Mouse (Mus musculus) frontal cortex, postnatal 10 days (tissue): ENCODE data around the gene Tollip.

Experiments
- DNase-seq, 2 experiments: peaks; one replicate each; pipeline ENCODE4 v3.0.0; 2022; ENCODE audit warnings: low spot score in 2 of 2, mixed read lengths in 1 of 2

Tollip gene

DNA sequence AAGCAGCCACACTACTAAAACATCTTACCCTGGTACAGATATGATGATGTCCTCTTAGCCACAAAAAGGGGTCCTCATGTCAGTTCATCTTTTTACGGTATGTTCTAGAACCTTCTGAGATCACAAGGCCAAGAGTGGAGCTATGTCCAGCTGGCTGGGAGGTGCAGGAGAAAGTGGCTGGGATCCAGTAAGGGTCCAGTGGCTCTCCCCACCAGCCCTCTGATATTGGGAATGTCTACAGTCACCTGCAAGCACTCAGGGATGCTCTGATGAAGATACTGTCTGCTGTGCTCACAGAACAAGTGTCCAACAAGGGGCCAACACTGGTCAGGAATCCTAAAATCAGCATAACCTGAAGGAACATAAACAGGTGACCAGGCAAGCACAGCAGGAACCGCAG, at the start of gene Tollip:
Gene Tollip (minus strand): TSS at position 101 of the 400 bp plus-strand sequence.
- no peak for DNase-seq

DNA sequence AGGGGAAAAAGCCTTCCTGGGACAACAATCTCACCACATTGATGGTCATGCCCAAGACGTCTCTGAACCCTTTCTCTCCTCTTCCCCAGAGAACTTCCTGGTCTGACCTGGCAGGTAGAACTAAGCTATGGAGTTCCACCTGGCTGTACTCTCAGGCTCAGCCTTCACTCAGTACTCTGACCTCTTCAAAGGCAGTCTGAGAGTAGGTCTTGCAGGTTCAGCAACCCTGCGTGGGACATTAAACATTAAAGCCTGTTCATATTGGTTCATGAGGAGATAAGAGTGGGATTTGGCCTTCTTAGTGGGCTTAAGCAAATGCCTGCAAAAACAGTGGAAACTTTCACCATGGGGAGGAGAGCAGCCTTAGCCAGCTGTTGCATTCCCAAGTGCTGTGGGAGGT, 48.0 kb upstream of the Tollip start:
- DNase-seq = no peak

DNA sequence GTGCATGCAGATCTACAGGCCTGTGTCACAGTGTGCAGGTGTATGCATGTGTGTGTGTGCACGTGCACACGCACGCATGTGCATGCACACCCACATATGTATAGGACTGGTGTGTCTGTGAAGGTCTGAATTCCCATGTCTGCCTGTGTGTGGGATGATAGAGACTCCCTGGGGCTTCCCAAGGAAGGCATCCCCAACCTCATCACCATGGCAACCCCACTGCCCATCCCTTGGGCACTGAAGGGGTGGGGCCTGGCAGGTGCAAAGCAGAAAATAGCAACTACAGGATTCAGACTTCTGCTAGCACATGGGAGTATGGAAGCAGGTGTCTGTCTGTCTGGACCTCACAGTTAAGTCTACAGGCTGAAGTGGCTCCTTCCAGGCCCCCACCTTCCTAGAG, 44.2 kb upstream of the Tollip start:
- no peak for DNase-seq

DNA sequence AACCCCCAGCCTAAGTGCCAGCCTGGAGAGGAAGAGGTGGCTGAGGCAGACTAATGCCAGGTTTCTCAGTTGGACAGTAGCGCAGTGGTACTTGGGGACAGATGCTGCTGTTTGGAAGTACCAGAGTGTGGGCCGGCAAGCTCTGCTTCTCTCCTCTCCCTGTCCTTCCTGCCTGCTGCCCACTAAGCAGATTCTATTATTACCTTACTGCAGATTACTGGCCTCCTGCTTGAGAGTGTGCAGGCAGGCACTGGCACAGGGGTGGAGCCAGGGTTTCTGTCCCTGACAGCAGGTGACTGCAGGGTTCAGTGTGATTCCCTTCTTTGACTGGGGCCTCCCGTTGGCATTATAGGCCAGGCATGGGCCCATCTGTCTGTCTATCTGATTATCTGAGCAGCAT, 43.2 kb upstream of the Tollip start:
- DNase-seq = no peak

DNA sequence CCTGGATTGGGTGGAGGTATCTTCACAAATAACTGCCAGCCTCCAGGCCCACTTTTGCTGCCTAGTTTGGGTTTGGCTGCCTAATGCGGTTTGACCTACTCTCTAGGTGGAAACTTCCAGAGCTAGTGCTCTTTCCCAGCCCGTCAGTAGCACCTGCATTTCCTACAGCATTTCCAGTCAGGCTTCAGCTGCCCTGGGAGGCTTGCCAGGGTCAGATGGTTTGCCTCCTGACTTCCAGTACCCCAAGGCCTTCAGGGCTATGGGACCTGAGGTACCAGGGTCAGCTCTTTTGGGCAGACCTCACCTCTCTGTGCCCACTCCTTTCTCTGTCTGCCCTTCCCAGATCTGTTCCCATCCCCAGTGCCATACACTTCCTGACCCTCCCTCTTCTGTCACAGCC, 42.6 kb upstream of the Tollip start:
- no peak for DNase-seq

DNA sequence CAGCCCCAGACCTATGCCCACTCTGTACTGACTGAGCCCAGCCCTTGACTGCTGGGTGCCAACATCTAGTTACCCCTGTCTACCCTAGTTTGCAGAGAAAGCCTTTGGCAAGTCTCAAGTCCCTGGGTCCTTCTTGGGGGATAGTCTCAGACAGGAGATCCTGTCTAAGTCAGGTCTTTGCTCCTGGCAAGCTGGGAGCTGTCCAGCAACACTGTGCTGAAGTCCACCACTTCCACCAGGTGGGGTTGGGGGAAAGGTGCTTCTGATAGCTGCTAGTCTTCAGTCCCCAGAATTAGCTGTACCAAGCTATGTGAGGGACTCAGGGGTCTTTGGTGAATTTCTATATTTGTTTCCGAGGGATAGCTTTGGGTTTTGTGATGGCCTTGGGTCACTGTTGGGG, 40.8 kb upstream of the Tollip start:
- DNase-seq = no peak

DNA sequence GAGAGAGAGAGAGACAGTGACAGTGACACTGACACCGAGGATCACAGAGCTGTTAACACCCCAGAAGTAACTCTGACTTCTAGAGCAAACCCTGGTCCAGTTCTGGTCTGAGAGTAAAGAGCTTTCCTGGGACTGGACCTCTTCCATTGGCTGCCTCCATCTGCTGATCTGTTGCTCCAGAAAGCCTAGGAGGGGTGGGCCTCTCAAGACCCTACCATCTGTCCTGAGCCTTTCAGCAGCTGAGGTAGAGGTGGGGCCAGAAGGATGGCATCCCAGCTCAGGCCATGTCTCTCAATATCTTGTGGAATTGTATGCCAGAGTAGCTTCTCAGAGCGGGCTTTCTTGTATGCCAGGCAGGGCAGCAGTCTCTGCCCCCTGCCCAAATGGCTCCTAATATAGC, 39.9 kb upstream of the Tollip start:
- no peak for DNase-seq

DNA sequence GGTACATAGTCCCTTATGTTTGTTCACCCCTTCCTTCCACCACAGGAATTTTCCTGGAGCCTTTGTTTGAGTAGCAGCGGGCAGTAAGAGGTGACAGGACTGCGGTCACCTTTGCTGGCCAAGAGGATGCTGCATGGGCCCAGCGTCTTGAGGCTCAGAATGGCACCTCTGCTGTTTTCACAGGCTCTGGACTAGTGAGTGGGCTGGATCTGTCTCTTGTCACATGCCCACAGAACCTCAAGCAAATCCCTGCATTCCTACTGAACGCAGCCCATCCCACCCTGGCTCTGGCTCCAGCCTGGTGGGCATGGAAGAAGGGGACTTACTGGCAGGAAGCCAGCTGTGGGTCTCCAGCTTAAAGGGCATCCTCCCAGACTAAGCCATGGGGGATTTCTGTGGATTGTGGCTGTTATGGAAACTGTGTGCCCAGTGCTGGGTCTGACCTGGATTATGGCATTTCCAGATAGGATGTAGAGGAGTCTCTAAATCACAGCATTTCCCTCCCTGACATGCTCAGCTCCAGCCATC, 39.3 kb upstream of the Tollip start:
- no peak for DNase-seq

DNA sequence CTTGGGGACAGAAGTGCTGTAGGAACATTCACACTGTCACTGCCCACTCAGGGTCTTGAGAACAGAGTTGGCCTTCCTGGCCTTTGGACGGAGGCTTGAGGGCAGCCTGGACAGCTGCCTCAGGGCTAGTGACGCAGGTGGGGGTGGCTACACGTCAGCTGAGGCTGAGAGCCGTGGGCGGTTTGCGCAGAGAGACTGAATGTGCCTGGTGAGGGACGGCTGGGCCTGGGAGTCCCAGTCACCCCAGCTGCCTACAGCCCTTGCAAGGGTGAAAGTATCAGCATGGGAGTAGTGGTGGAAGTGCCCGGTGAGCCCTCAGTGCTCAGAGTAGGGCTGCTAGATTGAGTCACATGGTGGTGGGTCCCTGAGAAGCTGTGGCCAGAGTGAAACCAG, 37.9 kb upstream of the Tollip start:
- no peak for DNase-seq

DNA sequence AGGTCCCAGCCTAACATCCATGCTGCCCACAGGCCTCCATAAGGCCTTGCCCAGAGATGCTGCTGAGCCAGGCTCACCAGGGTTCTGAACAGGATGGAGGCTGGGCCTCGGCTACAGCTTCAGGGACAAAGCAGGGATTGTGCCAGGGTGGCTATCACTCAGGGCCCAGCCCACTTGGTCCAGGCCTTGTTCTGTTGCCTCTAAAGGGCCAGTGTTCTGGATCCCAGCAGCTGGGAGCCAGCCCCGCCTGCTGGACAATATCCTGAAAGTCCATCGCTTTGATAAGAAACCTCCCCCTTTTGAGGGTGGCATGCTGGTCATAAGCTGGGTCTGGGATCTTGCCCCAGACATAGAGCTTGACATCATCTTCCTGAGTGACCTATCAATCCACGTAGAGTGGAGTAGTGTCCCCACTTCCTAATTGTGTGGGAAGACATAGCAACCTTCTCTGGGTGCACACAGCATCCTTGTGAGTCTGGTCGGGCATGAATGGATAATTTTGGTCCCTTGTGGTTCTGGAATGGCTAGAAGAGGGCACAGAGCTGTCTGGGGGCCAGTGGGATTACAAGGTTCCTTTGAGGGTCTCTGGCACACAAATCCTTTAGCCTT, 37.4 kb upstream of the Tollip start:
- DNase-seq = no peak

DNA sequence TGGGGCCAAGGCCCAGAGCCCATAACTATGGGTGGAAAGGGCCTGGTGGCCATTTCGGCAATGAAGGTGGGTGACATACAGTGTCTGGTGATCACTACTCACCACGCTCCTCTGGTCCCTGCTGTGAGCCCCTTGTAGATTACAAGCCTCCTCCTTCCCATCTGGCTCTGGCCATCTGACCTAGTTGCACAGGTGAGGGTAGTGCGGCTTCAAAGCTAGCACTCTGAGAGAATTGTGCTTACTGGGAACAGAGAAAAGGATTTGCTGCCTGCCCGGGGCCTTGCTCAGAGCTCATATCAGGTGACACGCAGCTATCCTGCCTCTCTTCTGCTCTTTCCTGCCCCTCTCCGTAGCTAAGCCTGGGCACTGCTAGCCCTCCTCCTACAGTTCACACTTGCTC, 35.3 kb upstream of the Tollip start:
- no peak for DNase-seq

DNA sequence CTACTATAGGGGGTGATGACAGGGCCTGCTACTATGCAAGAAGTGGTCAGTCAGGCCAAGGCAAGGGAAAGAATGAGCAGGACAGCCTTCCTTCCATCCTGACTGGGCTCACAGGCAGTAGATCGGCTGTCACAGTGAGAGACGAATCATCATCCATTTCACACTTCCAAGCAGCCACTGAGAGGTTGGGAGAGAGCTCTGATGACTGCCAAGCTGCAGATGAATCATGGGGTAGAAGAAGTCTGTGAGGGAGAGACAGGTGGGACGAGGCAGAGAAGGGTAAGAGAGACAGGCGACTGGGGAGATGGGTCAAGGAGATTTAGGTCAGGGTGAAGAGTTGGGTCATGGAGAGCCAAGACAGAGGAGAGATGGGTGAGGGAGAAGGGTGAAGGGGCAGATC, 34.6 kb upstream of the Tollip start:
- no peak for DNase-seq

DNA sequence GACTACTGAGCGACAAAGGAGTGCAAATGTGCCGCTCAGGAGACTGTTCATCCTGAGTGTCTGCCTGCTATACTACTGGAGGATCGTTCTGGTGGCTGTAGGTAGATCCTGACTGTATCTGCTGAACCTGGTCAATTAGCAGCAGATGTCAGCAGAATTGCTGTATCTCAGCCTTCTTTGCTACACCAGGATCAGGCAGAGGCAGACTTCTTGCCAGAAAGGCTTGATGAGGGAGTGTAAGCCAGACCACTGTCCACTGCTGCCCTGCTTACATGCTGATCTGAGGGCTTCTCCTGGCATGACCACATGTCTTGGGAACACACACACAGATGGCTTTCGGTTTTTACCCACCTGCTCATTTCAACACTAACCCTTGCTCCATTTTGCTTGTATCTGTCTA, 33.5 kb upstream of the Tollip start:
- no peak for DNase-seq

DNA sequence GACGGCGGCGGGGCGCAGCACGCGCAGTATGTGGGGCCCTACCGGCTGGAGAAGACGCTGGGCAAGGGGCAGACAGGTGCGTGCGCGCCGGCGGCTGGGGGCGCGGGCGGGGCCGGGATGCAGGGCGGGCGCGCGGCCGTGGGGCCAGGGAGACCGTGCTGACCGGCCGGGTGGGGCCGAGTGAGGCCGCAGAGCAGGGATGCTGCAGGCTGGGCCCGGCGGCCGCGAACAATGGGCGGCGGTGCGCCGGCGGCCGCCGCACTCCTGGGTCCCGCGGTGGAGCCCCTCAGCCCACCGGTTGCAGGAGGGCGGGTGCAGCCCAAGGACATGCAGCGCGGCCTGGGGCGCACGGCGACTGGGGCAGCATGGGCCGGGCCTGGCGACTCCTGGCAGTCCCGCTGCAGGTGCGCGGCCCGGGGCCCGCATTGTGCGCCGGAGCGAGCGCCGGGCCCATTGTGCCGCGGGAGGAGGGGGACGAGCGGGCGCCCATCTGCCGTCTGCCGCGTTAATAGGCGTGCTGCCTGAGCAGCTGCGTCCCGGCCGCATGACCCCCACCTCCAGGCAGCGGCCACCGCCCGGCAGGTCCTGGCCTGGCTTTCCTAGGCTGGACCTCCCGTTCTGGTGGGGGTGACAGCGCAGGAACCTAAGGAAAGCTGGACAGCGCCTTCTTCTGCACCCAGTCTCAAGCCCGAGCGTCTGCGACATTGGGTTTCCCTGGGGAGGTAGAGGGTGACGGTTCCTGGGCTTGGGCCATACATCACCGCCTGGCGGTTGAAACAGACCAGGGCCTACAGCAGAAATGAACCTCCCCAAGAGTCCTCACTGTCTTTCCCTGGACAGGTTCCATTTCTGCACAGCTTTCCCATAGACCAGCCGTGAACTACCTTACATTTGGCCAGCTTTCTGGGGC, 32.1 kb upstream of the Tollip start:
- peak in 1 of 2 experiments; percentile 52 for DNase-seq

DNA sequence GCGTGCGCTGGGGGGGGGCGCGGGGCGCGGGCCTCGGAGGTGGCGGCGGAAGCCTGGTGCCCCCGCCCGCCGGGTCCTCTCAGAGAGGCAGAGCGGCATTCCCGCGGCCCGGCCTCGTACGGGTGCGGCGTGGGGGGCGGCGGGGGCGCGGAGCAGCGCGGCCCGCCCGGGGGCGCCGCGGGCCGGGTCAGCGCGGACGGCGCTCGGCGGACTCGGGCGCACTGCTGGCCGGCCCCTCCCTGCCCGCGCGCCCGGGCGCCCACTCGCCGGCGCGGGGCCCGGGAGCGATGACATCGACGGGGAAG, 31.4 kb upstream of the Tollip start:
- DNase-seq = no peak

DNA sequence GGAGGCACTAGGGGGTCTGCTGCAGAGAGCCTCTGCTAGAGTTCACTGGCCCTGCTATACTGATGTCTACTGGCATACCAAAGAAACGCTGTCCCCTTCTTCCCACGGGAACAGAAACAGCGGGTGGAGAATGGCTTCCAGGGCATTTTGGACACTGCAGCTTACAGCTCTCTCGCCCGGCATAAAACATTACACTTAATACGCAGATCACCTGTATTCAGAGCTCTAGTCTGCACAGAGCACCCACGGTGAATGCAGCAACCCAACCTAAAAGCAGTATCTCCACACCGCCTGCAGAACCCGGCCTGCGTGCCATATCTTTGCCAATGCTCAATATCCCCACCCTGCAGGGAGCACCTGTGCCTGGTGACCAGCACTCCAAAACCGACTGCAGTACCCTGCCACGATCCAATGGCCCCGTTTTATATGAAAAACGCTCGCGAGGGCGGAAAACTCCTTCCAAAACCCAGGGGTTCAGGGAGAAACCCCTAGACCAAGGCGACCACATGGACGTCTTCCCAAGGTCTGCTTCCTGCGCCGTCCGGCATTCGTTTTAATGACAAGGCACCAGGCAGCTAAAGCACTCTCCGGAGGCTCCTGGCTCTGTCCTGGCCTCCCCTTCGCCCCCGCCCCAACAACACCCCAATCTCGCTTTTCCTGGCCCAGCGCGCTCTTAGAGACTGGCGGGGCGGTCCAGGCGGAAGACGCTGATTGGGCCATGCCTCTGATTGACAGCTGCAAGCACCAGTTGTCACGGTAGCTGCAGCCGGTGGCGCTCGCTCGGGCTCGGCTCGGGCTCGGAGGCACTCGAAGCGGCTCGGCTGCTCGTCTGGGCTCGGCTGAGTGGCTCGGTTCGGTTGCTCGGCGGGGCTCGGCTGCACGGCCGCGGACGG, 30.8 kb upstream of the Tollip start, which contains the start of gene Brsk2:
Gene Brsk2 (plus strand): TSS at position 846 of the 893 bp plus-strand sequence.
- peak; percentile 96 to 98 for DNase-seq

DNA sequence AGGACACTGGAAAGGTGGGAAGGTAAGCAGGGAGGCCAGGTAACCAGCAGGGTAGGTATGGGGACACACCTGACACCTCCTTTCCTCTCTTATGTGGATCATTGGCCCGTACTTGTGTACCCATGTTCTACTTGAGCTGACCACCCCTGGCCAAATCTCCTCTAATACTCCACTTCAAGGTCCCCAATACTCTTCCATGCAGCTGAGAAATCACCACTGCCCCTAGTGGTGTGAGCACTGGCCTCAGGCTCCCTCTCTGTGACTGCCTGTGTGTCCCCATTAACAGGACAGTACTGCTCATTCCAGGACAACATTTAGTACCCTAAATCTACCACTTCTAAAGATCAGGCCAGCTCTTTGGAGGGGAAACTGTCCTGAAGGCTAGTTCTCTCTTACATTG, 29.7 kb upstream of the Tollip start:
- DNase-seq = no peak

DNA sequence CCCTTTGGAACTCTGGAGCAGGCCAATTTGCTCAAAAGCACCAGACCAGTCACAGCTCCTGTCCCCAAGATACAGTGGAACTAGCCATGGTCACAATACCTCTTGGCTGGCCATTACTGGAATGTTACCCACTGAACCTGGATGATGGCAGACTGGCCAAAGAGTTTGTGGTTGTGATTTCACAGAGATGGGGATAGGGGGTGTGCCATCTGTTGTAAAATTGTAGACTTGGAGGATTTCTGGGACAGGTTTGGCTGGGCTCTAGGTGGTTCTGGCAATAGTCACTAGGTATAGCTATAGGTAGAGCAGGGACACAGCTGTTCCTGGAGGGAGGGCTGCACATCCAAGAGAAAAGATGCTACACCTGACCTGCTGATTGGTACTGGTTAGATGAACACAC, 29.2 kb upstream of the Tollip start:
- DNase-seq = no peak

DNA sequence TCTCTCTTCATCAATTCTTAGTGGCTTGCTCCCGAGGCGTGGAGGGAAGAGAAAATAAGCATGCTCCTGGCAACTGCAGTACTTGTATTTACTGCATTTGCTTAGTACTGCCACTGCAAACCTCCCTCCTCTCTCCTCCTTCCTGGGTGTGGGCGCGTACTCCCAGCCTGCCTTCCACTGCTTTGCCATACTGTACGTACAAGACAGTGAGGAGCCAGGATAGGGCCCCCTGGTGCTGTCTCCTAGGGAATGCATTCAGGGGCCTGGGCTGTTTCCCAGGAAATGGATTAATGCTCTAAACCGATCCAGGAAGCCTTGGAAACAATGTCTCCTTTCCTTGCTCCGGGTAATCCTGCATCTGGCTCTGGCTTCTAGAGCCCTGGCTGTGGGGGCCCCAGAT, 27.6 kb upstream of the Tollip start:
- peak; percentile 73 to 80 for DNase-seq

DNA sequence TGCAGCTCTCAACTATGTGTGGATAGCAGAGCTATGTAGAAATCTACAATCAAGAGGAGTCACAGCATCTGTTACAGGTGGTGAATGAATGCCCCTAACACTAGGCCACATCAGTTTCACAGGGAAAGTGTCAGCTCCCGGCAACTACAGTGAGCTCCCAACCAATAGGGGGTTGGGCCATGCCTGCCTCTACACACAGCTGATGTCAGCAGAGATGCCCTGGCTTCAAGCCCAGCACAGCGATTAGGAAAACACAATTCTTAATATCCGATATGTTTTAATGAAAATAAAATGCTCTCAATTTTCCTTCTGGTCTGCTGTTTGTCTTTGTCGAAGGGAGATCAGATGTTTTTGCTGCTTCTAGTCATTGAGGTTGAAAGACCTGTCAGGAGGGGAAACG, 25.1 kb upstream of the Tollip start:
- DNase-seq = no peak

DNA sequence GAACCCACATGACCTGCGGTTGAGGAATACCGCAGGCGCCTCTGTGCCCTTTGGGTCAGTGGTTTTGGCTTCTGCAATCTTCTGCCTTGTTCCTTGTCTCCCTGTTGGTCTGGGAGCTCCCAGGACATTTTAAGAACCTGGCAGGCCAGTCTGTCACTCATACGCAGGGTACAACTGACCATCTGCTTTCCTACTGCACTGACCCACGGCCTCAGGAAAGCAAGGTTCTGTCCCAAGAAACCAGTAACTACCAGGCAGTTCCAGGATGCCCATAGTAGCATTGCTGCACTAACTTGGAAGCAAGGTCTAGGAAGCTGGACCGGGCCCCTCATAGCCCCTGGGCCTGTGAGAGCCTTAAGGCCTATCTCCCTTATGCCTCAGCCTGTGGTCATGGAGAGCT, 16.6 kb upstream of the Tollip start:
- DNase-seq = no peak
